Mouse (Mus musculus): ENCODE measurements around the gene Polr3gl. TPM values are rescaled to one million over a fixed set of nuclear protein-coding genes. Genes with fewer than 3 reads are reported as not detected.
"Not testable (repeated sequence)": the region's sequence is repeated elsewhere in the genome, so short reads cannot be mapped to it uniquely, and the experiment has no call there.

Polr3gl gene
- total RNA-seq (2021), result 10 to 100 TPM; 34.0 to 38.1 TPM
- long read RNA-seq, experiment 1, transcript Polr3gl-201 (8 exons, 1,427 nt), result major isoform, 45 of 61 reads
- long read RNA-seq, experiment 1, partial matches to known transcripts, result 6 of 61 reads
- long read RNA-seq, experiment 1, other reads (novel, unspliced or antisense), result 9 of 61 reads
- long read RNA-seq, experiment 2, transcript Polr3gl-201 (8 exons, 1,427 nt), result major isoform, 63 of 74 reads
- long read RNA-seq, experiment 2, partial matches to known transcripts, result 0 of 74 reads
- long read RNA-seq, experiment 2, other reads (novel, unspliced or antisense), result 9 of 74 reads

GRCm38 (mm10) chr3:96593790-96594560, at the start of gene Polr3gl:
TSS of gene Polr3gl (minus strand) at chr3:96594181.
- DNase-seq, result peak; percentile 92

DNA sequence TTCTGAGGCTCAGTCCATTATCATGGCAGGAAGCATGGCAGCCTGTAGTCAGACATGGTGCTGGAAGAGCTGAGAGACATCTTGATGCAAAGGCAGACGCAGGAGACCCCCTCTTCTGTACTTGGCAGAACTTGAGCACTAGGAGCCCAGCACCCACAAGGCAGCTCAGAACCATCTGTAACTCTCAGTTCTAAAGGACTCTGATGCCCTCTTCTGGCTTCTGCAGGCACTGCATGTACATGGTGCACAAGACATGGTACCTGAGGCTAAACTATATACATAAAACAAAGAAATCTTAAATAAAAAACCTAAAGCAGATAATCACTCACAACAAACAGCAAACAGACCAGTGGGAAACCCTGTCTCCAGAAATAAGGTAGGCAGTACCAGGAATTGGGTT, 45.2 kb upstream of the Polr3gl start:
- no peak for DNase-seq

- no peak for DNase-seq
Measured at GRCm38 (mm10) chr3:96636448-96636847, 42.5 kb upstream of the Polr3gl start.

DNA sequence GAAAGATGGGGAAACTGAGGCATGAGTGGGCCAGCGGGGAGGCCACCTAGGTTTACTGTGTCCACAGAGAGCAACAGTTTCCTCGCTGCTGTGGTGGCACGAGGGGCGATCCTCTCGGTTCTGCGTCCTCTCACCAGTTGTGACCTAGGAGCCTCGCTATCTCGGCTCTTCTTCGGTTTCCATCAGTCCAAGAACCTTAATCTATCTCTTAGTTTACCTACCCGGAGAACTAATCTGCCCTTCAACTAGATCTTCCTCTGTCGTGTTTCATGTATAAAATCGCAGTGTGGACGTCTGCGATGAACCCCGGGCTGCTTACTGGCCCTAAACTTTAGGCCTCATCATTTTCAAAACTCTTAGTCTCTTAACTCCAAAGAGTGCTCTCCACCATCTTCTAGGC, 41.9 kb upstream of the Polr3gl start:
- DNase-seq, result no peak

- peak; percentile 89 for DNase-seq
Measured at GRCm38 (mm10) chr3:96634928-96635879, 41.2 kb upstream of the Polr3gl start, which contains the start of the genes Pex11b and Gm42957. TSS of gene Pex11b (plus strand) at chr3:96635376. TSS of gene Gm42957 (plus strand) at chr3:96635474.

GRCm38 (mm10) chr3:96634015-96634414, 40.0 kb upstream of the Polr3gl start:
- no peak for DNase-seq

DNA sequence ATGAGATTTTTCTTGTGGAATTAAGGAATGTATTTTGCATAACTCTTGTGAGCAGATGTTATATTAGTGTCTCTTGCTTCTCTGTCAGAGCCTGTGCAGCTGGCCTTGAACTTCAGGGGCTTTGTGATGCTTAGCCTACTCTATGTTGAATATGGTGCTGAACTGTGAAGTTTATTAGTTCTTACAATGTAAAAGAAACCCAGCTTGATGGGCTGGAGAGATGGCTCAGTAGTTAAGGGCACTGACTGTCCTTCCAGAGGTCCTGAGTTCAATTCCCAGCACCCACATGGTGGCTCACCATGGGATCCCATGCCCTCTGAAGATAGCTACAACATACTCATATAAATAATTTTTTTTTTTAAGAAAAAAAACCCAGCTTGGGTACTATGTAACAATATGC, 38.1 kb upstream of the Polr3gl start:
- no peak for DNase-seq

DNA sequence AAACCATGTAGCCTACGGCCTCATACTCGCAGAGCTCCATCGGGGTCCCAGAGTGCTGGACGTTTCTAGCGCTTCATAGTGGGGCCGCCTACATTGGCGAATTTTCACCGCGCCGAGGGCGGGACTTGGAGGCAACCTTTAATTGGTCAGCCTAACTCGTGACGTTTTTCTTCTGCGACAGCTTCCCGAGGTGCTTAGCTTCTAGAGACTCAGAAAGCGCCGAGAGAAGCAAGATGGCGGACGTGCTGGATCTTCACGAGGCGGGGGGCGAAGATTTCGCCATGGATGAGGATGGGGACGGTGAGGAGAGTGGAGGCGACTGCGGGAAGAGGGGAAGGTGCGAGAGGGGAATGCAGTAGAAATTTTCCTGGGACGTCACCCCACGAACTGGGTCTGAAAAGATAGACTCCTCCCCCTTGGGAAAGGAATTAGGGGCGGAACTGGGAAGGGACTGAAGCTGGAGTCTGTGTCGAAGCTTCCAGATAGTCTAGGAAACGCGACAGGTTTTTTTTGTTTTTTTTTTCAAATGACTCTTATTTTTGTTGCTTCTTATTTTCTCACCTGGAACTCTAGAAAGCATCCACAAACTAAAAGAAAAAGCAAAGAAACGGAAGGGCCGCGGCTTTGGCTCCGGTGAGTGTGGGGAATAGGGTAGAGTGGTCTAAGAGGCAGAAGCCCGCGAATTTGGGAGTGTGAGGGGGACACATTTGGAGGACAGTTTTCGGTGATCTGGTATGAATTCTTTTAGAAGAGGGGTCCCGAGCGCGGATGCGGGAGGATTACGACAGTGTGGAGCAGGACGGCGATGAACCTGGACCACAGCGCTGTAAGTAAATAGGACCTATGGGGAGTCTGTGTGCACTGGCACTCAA, 36.0 kb upstream of the Polr3gl start, which contains the start of gene Rbm8a:
TSS of gene Rbm8a (plus strand) at position 205 of the 872 bp plus-strand sequence.
- DNase-seq, result peak; percentile 92

- no peak for DNase-seq
Measured at GRCm38 (mm10) chr3:96623201-96623600, 29.2 kb upstream of the Polr3gl start.

- no peak for DNase-seq
Measured at GRCm38 (mm10) chr3:96617941-96618340, 24.0 kb upstream of the Polr3gl start.

GRCm38 (mm10) chr3:96606618-96607017, 12.6 kb upstream of the Polr3gl start:
- no peak for DNase-seq

- DNase-seq, result not testable (repeated sequence)
Measured at GRCm38 (mm10) chr3:96606007-96606406, 12.0 kb upstream of the Polr3gl start.

- peak; percentile 25 for DNase-seq
Measured at GRCm38 (mm10) chr3:96603311-96603710, 9.3 kb upstream of the Polr3gl start.

DNA sequence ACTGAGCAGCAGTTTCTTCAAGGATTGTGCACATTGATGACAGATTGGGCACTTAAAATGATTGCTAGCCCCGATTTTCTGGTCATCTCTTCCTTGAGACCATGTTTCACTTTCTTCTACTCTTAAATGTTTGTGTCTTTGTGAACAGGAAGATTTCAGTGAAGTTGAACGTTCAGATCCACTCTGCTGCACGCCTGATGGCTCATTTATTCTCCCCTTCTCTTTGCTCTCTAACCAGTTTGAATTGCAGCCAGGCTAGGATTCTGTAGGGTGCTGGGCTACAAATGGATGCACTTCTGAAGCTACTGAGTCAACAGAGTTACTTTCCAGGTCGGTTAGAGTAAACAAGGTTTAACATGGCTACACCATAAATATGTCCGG, 8.7 kb upstream of the Polr3gl start:
- DNase-seq, result no peak

DNA sequence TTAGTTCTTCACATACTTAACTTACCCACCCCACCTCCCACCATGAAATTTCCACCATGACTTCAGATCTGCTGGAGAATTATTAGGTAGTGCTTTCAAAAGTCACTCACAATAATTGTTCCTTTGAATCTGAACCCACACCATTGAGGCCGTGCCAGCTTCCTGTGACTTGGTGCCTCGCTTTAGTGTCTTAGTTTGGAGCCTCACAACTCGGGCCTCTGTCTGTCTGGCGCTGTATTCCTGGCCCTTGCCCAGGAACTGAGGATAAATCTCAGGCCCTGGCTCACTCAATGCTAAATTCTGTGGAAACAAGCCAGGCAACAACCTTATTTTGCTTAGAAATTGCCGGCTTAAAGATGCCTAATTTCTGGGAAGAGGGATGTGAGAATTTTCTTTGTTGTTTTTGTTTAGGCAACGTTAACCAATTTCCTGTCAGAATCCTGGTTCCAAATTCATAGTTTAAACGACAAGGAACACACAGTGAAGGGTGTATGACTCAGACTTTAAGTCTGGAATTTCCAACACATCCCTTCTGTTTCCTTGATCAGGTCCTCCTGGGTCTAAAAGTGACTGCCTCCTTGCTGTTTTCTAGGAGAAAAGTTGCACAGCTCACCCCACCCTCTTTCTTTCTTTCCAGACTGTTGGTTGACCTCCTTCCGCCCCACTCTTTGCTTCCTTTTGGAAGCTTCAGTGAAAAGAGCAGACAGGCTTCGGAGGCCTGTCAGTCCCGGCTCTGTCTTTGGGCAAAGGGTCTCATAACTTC, 8.1 kb upstream of the Polr3gl start:
- peak; percentile 25 for DNase-seq

DNA sequence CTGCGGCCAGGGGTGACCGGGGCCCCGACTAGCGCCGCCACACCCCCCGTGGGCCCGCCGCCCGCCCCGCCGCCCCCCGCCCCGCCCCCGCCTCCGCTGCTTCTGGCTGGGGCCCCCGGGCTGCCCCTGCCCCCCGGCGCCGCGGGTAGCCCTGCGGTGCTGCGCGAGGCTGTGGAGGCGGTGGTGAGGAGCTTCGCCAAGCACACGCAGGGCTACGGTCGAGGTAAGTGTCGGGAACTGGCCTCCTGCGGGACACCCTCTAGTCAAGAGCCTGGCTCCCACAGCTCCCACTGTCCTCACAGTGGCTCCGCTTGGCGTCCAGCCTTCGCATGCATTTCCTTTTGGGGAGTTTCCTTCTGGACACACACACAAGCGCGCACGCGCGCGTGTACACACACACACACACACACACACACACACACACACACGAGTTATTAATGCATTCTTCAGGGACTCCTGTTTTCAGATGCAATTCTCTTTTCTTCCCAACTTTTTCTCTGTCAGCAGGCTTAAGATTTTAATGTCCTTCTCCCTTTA, 7.3 kb upstream of the Polr3gl start:
- DNase-seq, result peak; percentile 73

DNA sequence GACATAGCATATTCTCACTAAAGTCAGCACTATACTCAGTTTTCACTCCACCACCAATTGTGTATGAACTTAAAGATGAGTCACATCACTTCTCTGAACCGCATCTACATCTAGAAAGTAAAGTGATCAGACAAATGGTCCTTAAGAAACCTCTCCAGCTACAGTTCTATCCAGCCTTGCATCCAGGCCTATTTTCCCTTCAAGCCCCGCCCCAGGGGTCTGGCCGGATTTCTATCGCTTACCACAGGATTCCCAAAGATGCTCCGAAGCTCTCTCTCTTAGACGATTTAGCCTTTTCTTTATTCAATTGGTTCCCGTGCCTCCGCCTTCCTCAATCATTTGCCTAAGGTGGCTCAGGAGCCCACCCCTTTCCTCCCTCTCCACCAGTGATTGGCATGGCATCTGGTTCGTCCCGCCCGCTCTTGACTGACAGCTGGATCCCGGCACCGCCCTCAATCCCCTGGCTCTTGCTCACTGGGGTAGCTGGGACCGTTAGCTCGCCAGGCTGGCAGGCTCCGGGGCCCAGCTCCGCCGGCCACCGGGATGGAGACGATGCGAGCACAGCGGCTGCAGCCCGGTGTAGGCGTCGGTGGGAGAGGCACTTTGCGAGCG, 6.8 kb upstream of the Polr3gl start, which contains the start of gene Lix1l:
TSS of gene Lix1l (plus strand) at position 511 of the 612 bp plus-strand sequence.
- DNase-seq, result peak; percentile 96

DNA sequence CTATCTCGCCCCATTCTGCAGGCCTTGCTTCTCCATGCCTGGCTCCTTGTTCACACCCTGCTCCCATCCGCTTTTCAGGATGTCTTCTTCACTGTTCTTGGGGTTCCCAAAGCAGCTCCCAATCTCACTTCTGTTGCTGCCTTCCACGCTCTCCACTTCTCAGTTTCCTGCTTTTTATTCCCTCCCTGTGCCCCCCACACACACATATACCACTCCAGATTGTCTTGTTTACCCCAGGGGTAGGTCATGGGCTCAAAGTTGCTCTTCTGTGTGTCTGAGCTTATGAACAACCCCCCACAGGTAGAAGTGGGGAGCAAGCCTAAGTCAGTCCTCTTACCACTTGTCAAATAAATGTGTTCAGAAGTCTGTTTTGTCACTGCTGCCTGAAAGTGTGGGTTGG, 5.4 kb upstream of the Polr3gl start:
- no peak for DNase-seq

GRCm38 (mm10) chr3:96599069-96599393, 5.0 kb upstream of the Polr3gl start:
- DNase-seq, result no peak
